Mouse (Mus musculus): ENCODE data around the gene Meioc.

GRCm38 (mm10) chr11:102729835-102730234, 66.3 kb downstream of the Meioc start:
- no peak for TF ChIP-seq TAL1 (conservative IDR thresholded peaks at IDR 0.05; ENCODE audit: low read depth, low read length)
- TF ChIP-seq CTCF (IDR thresholded peaks at IDR 0.05; ENCODE audit: low read depth, low read length): no peak
- no peak for TF ChIP-seq GATA1 (IDR thresholded peaks at IDR 0.05; ENCODE audit: borderline replicate concordance, low read length)
- no peak for TF ChIP-seq GATA2 (IDR thresholded peaks at IDR 0.05; ENCODE audit: borderline replicate concordance, low read depth, low read length)

Data from G1E (cell line).